Mouse (Mus musculus): ENCODE data around the gene Fxyd4. TPM values are rescaled to one million over a fixed set of nuclear protein-coding genes. Genes with fewer than 3 reads are reported as not detected.

Gene Fxyd4
- total and polyA plus RNA-seq, 3 experiments = not detected

- dilution Hi-C loops (cut with MboI; ENCODE audit: extremely low pct_ligation_motif_present, extremely low pct_unique_long_range_greater_than_20kb, low sequenced_read_pairs) = no loop called here
Observed at GRCm38 (mm10) chr6:117935681-117936612, 1.5 kb downstream of the Fxyd4 start.

GRCm38 (mm10) chr6:117934301-117934700 is 3.2 kb downstream of the Fxyd4 start:
- no peak overlapping the region for H3K27ac ChIP-seq (ENCODE audit: insufficient read depth, low read depth)
- H3K79me2 ChIP-seq (replicated peaks; ENCODE audit: control insufficient read depth, extremely low read depth, insufficient read depth, poor library complexity, severe bottlenecking) = no peaks in the 10 kb centered on the region
- no peak overlapping the region for H3K4me2 ChIP-seq (ENCODE audit: insufficient read depth, low read depth, poor library complexity, severe bottlenecking)
- peaks cover 3 to 18% of the 10 kb centered on the region in 2 experiments for H3K36me3 ChIP-seq (replicated peaks in 1 of 2; ENCODE audit: control insufficient read depth in 1 of 2, insufficient read depth in 1 of 2, low read length in 1 of 2)
- H3K4me3 ChIP-seq (replicated peaks in 1 of 3; ENCODE audit: low read depth in 2 of 3, low read length in 2 of 3, poor library complexity in 1 of 3) = no peak overlapping the region
- in situ Hi-C loops (cut with MboI; ENCODE audit: low pct_ligation_motif_present, low pct_unique_long_range_greater_than_20kb, low sequenced_read_pairs) (no loop called here), dilution Hi-C loops (cut with MboI; ENCODE audit: extremely low pct_ligation_motif_present, extremely low pct_unique_long_range_greater_than_20kb, low sequenced_read_pairs) (no loop called here)
- DNase-seq (ENCODE audit: extremely low read depth) = no peak
- TF ChIP-seq MAZ (IDR thresholded peaks at IDR 0.05; ENCODE audit: low read depth, low read length) (no peak), ELF1 (IDR thresholded peaks at IDR 0.05; ENCODE audit: low read depth, low read length) (no peak), MAX (IDR thresholded peaks at IDR 0.05; ENCODE audit: low read length) (no peak), USF1 (IDR thresholded peaks at IDR 0.05; ENCODE audit: low read depth, low read length) (no peak), EP300 (IDR thresholded peaks at IDR 0.05; ENCODE audit: low read length) (no peak)
- H3K4me1 ChIP-seq (ENCODE audit: control insufficient read depth in 1 of 2, insufficient read depth in 2 of 2) = peaks cover 0 to 12% of the 10 kb centered on the region in 2 experiments; a peak in 2 of 4 replicates
- H3K27me3 ChIP-seq (replicated peaks) = no peaks in the 10 kb centered on the region
- no peaks in the 10 kb centered on the region for H3K9me3 ChIP-seq (replicated peaks; ENCODE audit: low read length)
- H3K9ac ChIP-seq (ENCODE audit: insufficient read depth, low read depth) = no peak overlapping the region

More at GRCm38 (mm10) chr6:117935681-117936612, 1.5 kb downstream of the Fxyd4 start:
- no peaks in the 10 kb centered on the region for H3K79me2 ChIP-seq (replicated peaks; ENCODE audit: control insufficient read depth, extremely low read depth, insufficient read depth, poor library complexity, severe bottlenecking)
- H3K9me3 ChIP-seq (replicated peaks; ENCODE audit: low read length) = no peaks in the 10 kb centered on the region
- H3K4me2 ChIP-seq (ENCODE audit: insufficient read depth, low read depth, poor library complexity, severe bottlenecking) = no peak overlapping the region
- TF ChIP-seq ZNF384 (IDR thresholded peaks at IDR 0.05; ENCODE audit: low read depth, low read length) (no peak), CHD1 (IDR thresholded peaks at IDR 0.05; ENCODE audit: low read depth, low read length) (no peak), MXI1 (IDR thresholded peaks at IDR 0.05; ENCODE audit: low read depth, low read length) (no peak), CTCF (conservative IDR thresholded peaks at IDR 0.05 in 1 of 2, IDR thresholded peaks at IDR 0.05 in 1 of 2; ENCODE audit: low read depth in 2 of 2, low read length in 2 of 2) (no peak), ZC3H11A (IDR thresholded peaks at IDR 0.05; ENCODE audit: low read depth, low read length) (no peak), UBTF (IDR thresholded peaks at IDR 0.05; ENCODE audit: low read depth, low read length) (no peak), EP300 (IDR thresholded peaks at IDR 0.05; ENCODE audit: low read length) (no peak), RAD21 (IDR thresholded peaks at IDR 0.05; ENCODE audit: low read depth, low read length) (no peak), BHLHE40 (IDR thresholded peaks at IDR 0.05; ENCODE audit: low read depth, low read length) (no peak), SIN3A (IDR thresholded peaks at IDR 0.05; ENCODE audit: low read length) (no peak), POLR2A (IDR thresholded peaks at IDR 0.05; ENCODE audit: low read depth, low read length) (no peak), MAFK (IDR thresholded peaks at IDR 0.05; ENCODE audit: insufficient replicate concordance, low read length) (no peak), JUN (IDR thresholded peaks at IDR 0.05; ENCODE audit: insufficient read depth, low read depth, low read length) (no peak), TCF12 (IDR thresholded peaks at IDR 0.05; ENCODE audit: low read depth, low read length) (no peak)
- no peak for DNase-seq (ENCODE audit: extremely low read depth)
- H3K27ac ChIP-seq (ENCODE audit: insufficient read depth, low read depth) = no peak overlapping the region
- peaks cover 0 to 8% of the 10 kb centered on the region in 2 experiments for H3K36me3 ChIP-seq (replicated peaks in 1 of 2; ENCODE audit: control insufficient read depth in 1 of 2, insufficient read depth in 1 of 2, low read length in 1 of 2)
- H3K27me3 ChIP-seq (replicated peaks) = no peaks in the 10 kb centered on the region
- no peak overlapping the region for H3K9ac ChIP-seq (ENCODE audit: insufficient read depth, low read depth)
- H3K4me1 ChIP-seq (ENCODE audit: control insufficient read depth in 1 of 2, insufficient read depth in 2 of 2) = peaks cover 0 to 12% of the 10 kb centered on the region in 2 experiments; a peak in 2 of 4 replicates
- no peak overlapping the region for H3K4me3 ChIP-seq (replicated peaks in 1 of 3; ENCODE audit: low read depth in 2 of 3, low read length in 2 of 3, poor library complexity in 1 of 3)
- in situ Hi-C loops (cut with MboI; ENCODE audit: low pct_ligation_motif_present, low pct_unique_long_range_greater_than_20kb, low sequenced_read_pairs) = no loop called here

Measured in CH12.LX (cell line).